Mouse (Mus musculus) C2C12 (cell line): ENCODE data around the gene Sin3a.

Source experiments
- CEBPB ChIP-seq: IDR thresholded peaks from one replicate; pipeline ENCODE4 v1.6.1; 2011; ENCODE audit warnings: low read depth, mild to moderate bottlenecking, control low read depth, moderate library complexity
- CTCF ChIP-seq: IDR thresholded peaks from one replicate; pipeline ENCODE4 v1.5.1; 2011; ENCODE audit not compliant: control insufficient read depth, insufficient read depth, insufficient read length
- MYOD1 ChIP-seq: IDR thresholded peaks from one replicate; pipeline ENCODE4 v1.6.1; 2011; ENCODE audit warnings: low read depth; ENCODE audit not compliant: control insufficient read depth, insufficient read length
- MYOG ChIP-seq: IDR thresholded peaks from one replicate; pipeline ENCODE4 v1.6.1; 2011; ENCODE audit not compliant: control insufficient read depth, insufficient read length; ENCODE audit errors: extremely low read depth
- USF1 ChIP-seq: IDR thresholded peaks from one replicate; pipeline ENCODE4 v1.6.1; 2011; ENCODE audit warnings: low read depth, mild to moderate bottlenecking, control low read depth, moderate library complexity

- no peak for TF ChIP-seq CEBPB
- no peak for TF ChIP-seq CTCF
- no peak for TF ChIP-seq USF1
- TF ChIP-seq MYOG = no peak
- TF ChIP-seq MYOD1 = no peak
Observed at GRCm38 (mm10) chr9:57157499-57157898, 85.7 kb downstream of the Sin3a start.
